Comparison of ENCODE assay signal across 27 mouse cellular contexts in the genomic region with DNA sequence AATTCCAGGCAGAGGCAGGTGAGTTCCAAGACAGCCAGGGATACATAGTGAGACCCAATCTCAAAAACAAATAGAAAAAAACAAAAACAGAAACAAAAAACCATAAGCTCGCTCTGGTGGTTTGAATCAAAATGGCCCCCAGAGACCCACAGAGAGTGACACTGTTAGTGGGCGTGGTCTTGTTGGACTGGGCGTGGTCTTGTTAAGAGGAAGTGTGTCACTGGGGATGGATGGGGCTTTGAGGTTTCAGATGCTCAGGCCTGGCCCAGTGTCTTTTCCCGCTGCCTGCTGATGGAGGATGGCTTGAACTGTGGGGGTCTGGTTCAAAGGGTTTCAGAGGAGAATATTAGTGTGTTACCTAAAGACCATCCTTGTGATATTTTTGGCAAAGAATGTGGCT. TPM values are rescaled to one million over a fixed set of nuclear protein-coding genes. Genes with fewer than 3 reads are reported as not detected.
DNase-seq lines count a peak whose midpoint lies in the region; ATAC-seq lines count a peak whose summit lies in the region.
"Had no signal": no experiment of that assay in that cellular context is flagged by ENCODE, and none has a peak within 500 bp of the region (broad histone marks: within the 10 kb centered on the region; RNA-seq: fewer than 3 reads in every experiment).

No protein-coding gene starts in this region.

- no peaks in the 10 kb centered on the region for H3K9me3 ChIP-seq in forebrain, embryonic 15.5 days
- H3K9me3 ChIP-seq: heart, embryonic 13.5 days had no signal

- DNase-seq in 416B (ENCODE audit: low read depth) (peak; percentile 63), ES-CJ7 (ENCODE audit: low read depth, low spot score) (peak; percentile 79), ZHBTc4 (ENCODE audit: low read depth, low spot score) (peak; percentile 89)
- no peak for DNase-seq in urinary bladder, postnatal 10 days (ENCODE audit: low spot score)
- no peak for DNase-seq in adrenal gland, adult 2 months
- DNase-seq: adrenal gland, postnatal 36 days; cerebellum, adult 8-10 months; cerebellum, postnatal 25 days; forebrain, postnatal 0 days; heart, postnatal 10 days; kidney, adult 18-20 months; kidney, postnatal 4 days; liver; lung, adult 2 months; lung, postnatal 10 days; midbrain, embryonic 14.5 days; retina, postnatal 1 day; right cerebral cortex, postnatal 14 days had no signal

- no peak overlapping the region for H3K4me2 ChIP-seq in forebrain, embryonic 15.5 days (replicated peaks)
- H3K4me2 ChIP-seq: heart, embryonic 13.5 days; hindbrain, embryonic 14.5 days had no signal

- H3K27ac ChIP-seq in forebrain, embryonic 15.5 days (replicated peaks), result no peak overlapping the region
- H3K27ac ChIP-seq: heart, embryonic 13.5 days; hindbrain, embryonic 14.5 days; liver, embryonic 14.5 days; macrophage had no signal

- no peaks in the 10 kb centered on the region for H3K4me1 ChIP-seq in forebrain, embryonic 15.5 days
- H3K4me1 ChIP-seq: heart, embryonic 13.5 days had no signal

- no peak overlapping the region for H3K9ac ChIP-seq in forebrain, embryonic 15.5 days (replicated peaks)
- H3K9ac ChIP-seq: forebrain, postnatal 0 days; heart, embryonic 13.5 days; hindbrain, embryonic 14.5 days; liver, embryonic 14.5 days had no signal

- H3K36me3 ChIP-seq in forebrain, embryonic 15.5 days, result no peaks in the 10 kb centered on the region
- H3K36me3 ChIP-seq: heart, embryonic 13.5 days had no signal

- no peaks in the 10 kb centered on the region for H3K27me3 ChIP-seq in forebrain, embryonic 15.5 days

- no peak overlapping the region for H3K4me3 ChIP-seq in forebrain, embryonic 15.5 days
- H3K4me3 ChIP-seq: erythroblast, embryonic 14.5 days; heart, embryonic 13.5 days had no signal

- 90% methylated on average over 4 of the region's 4 CpGs for WGBS in forebrain, embryonic 15.5 days

- peak; percentile 48; the same call in 1 of the 2 replicates for ATAC-seq in megakaryocyte progenitor cell, adult 5-6 weeks (replicated peaks; ENCODE audit: poor library complexity)
- no peak for ATAC-seq in forebrain, embryonic 15.5 days (replicated peaks)
- ATAC-seq: forebrain, postnatal 0 days had no signal

RNA-seq across cellular contexts. Expression of a gene that starts 13.4 kb away (rescaled TPM):
- total RNA-seq in megakaryocyte progenitor cell, adult 5-6 weeks (2015), result 0.05 TPM in 1 of 2 replicates, not detected in the other
- total RNA-seq in megakaryocyte progenitor cell, adult 5-6 weeks (2017), result not detected in 2 replicates
- polyA plus RNA-seq in forebrain, embryonic 15.5 days (2015; fragmentation: Nextera tagmentation; extraction: Ambion mirVana), result 25.6 and 25.8 TPM in 2 replicates
- total RNA-seq in adrenal gland, adult 2 months (2021), result not detected
- 0.03 TPM in 2 replicates for polyA plus RNA-seq in adrenal gland, adult 2 months (2012; rRNA removed)
- total RNA-seq: adrenal gland, postnatal 36 days; hematopoietic stem cell, adult 5-6 weeks; monocyte, adult 5-6 weeks had no signal
- polyA plus RNA-seq: erythroblast, embryonic 14.5 days; macrophage had no signal

RNA-seq across cellular contexts. Expression of a gene that starts 53.9 kb away (rescaled TPM):
- total RNA-seq in megakaryocyte progenitor cell, adult 5-6 weeks (2015), result 41.7 and 48.4 TPM in 2 replicates
- total RNA-seq in megakaryocyte progenitor cell, adult 5-6 weeks (2017), result 26.2 and 30.1 TPM in 2 replicates
- polyA plus RNA-seq in forebrain, embryonic 15.5 days (2015; fragmentation: Nextera tagmentation; extraction: Ambion mirVana), result 60.8 and 66.2 TPM in 2 replicates
- total RNA-seq in adrenal gland, adult 2 months (2021), result 10 to 100 TPM; 51.5 to 54.2 TPM
- 44.4 and 45.4 TPM in 2 replicates for polyA plus RNA-seq in adrenal gland, adult 2 months (2012; rRNA removed)

Comparison
In these comparisons a context has a peak if more than half of its experiments do, and no peak if none do; other contexts are left out.
1. DNase-seq: peak in 416B (single experiment), ES-CJ7 (single experiment) and ZHBTc4 (single experiment); none in urinary bladder, postnatal 10 days (single experiment) and adrenal gland, adult 2 months (single experiment).